Mouse (Mus musculus): ENCODE data around the gene Tceanc2. TPM values are rescaled to one million over a fixed set of nuclear protein-coding genes. Genes with fewer than 3 reads are reported as not detected.

Gene Tceanc2
- total and polyA plus RNA-seq, 3 experiments, result 16.5 to 34.8 (median 24.8) TPM

GRCm38 (mm10) chr4:107208880-107209279 is 30.0 kb upstream of the Tceanc2 start, which contains the start of gene Ldlrad1:
TSS of gene Ldlrad1 (plus strand) at chr4:107209180.
- DNase-seq (ENCODE audit: extremely low read depth), result no peak
- Histone ChIP-seq H3K4me2 (ENCODE audit: insufficient read depth, low read depth, poor library complexity, severe bottlenecking) (no peak within 1 kb of the TSS), H3K9ac (ENCODE audit: insufficient read depth, low read depth) (no peak within 1 kb of the TSS), H3K27ac (ENCODE audit: insufficient read depth, low read depth) (no peak within 1 kb of the TSS), H3K4me3 (replicated peaks in 1 of 3; ENCODE audit: low read depth in 2 of 3, low read length in 2 of 3, poor library complexity in 1 of 3) (no peak within 1 kb of the TSS), H3K4me1 (ENCODE audit: control insufficient read depth in 1 of 2, insufficient read depth in 2 of 2) (peaks cover 7 to 11% of the 10 kb centered on the region in 2 experiments), H3K79me2 (replicated peaks; ENCODE audit: control insufficient read depth, extremely low read depth, insufficient read depth, poor library complexity, severe bottlenecking) (no peaks in the 10 kb centered on the region), H3K9me3 (replicated peaks; ENCODE audit: low read length) (no peaks in the 10 kb centered on the region), H3K27me3 (replicated peaks) (no peaks in the 10 kb centered on the region), H3K36me3 (replicated peaks in 1 of 2; ENCODE audit: control insufficient read depth in 1 of 2, insufficient read depth in 1 of 2, low read length in 1 of 2) (peaks cover 24 to 58% of the 10 kb centered on the region in 2 experiments)
- in situ Hi-C loops (cut with MboI; ENCODE audit: low pct_ligation_motif_present, low pct_unique_long_range_greater_than_20kb, low sequenced_read_pairs) (no loop called here), dilution Hi-C loops (cut with MboI; ENCODE audit: extremely low pct_ligation_motif_present, extremely low pct_unique_long_range_greater_than_20kb, low sequenced_read_pairs) (no loop called here)
- TF ChIP-seq MXI1 (IDR thresholded peaks at IDR 0.05; ENCODE audit: low read depth, low read length), result no peak
- TF ChIP-seq RAD21 (IDR thresholded peaks at IDR 0.05; ENCODE audit: low read depth, low read length), result no peak
- TF ChIP-seq USF1 (IDR thresholded peaks at IDR 0.05; ENCODE audit: low read depth, low read length), result no peak
- no peak for TF ChIP-seq MAFK (IDR thresholded peaks at IDR 0.05; ENCODE audit: insufficient replicate concordance, low read length)
- TF ChIP-seq JUND (conservative IDR thresholded peaks at IDR 0.05; ENCODE audit: low read depth, low read length), result no peak
- no peak for TF ChIP-seq JUN (IDR thresholded peaks at IDR 0.05; ENCODE audit: insufficient read depth, low read depth, low read length)
- TF ChIP-seq TCF12 (IDR thresholded peaks at IDR 0.05; ENCODE audit: low read depth, low read length), result no peak
- TF ChIP-seq CHD2 (IDR thresholded peaks at IDR 0.05; ENCODE audit: low read length), result no peak
- TF ChIP-seq IRF4 (IDR thresholded peaks at IDR 0.05; ENCODE audit: low read depth, low read length), result no peak

DNA sequence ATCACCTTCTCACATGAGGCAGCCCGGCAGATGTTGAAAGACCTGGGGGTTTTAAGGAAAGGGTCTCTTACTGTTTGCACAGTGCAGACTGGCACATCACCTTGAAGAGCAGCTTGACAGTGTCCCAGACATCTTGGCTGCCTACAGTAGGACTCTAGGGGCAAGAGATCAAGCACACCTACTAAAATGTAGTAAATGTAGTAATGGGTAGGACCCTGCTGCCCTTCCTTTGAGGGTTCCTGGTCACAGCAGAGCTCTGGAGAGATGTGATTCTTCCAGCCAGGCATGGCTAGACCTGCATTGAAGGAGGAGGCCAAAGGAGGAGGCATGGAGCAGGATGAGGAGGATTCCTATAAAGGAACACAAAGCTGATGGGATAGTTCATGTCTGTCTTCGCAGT is 28.1 kb upstream of the Tceanc2 start:
- TF ChIP-seq BHLHE40 (IDR thresholded peaks at IDR 0.05; ENCODE audit: low read depth, low read length), result no peak
- H3K9me3 ChIP-seq (replicated peaks; ENCODE audit: low read length), result no peaks in the 10 kb centered on the region

DNA sequence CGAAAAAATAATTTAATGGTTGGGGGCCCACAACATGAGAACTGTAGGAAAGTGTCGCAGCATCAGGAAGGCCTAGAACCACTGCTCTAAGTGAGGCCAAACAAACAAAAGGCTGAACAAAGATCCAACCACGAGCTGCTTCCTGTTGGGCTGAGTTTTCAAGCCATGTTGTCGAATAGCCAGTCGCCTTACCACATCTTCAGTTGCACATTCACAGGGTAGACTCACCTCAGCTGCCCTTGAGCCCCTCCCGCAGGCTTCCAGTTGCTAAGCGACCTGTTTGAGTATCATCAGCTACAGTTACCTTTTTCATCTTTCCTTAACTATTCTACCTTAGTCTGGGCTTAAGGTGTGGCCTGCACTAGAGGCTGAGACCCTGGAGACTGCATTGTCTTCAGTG is 24.1 kb upstream of the Tceanc2 start:
- no peak overlapping the region for H3K9ac ChIP-seq (ENCODE audit: insufficient read depth, low read depth)
- H3K27me3 ChIP-seq (replicated peaks), result no peaks in the 10 kb centered on the region
- TF ChIP-seq MAFK (IDR thresholded peaks at IDR 0.05; ENCODE audit: insufficient replicate concordance, low read length) (no peak), SMC3 (IDR thresholded peaks at IDR 0.05; ENCODE audit: low read depth, low read length) (no peak), ETS1 (conservative IDR thresholded peaks at IDR 0.05; ENCODE audit: low read depth, low read length) (no peak), EP300 (IDR thresholded peaks at IDR 0.05; ENCODE audit: low read length) (no peak), ZNF384 (IDR thresholded peaks at IDR 0.05; ENCODE audit: low read depth, low read length) (no peak), ZMIZ1 (IDR thresholded peaks at IDR 0.05; ENCODE audit: low read depth, low read length) (no peak), POLR2A (IDR thresholded peaks at IDR 0.05; ENCODE audit: low read depth, low read length) (no peak), USF2 (conservative IDR thresholded peaks at IDR 0.05; ENCODE audit: low read depth, low read length) (no peak), E2F4 (IDR thresholded peaks at IDR 0.05; ENCODE audit: insufficient replicate concordance, low read depth, low read length) (no peak), HCFC1 (IDR thresholded peaks at IDR 0.05; ENCODE audit: low read depth, low read length) (no peak)
- H3K4me1 ChIP-seq (ENCODE audit: control insufficient read depth in 1 of 2, insufficient read depth in 2 of 2), result no peaks in the 10 kb centered on the region
- H3K4me2 ChIP-seq (ENCODE audit: insufficient read depth, low read depth, poor library complexity, severe bottlenecking), result no peak overlapping the region
- H3K79me2 ChIP-seq (replicated peaks; ENCODE audit: control insufficient read depth, extremely low read depth, insufficient read depth, poor library complexity, severe bottlenecking), result no peaks in the 10 kb centered on the region
- H3K36me3 ChIP-seq (replicated peaks in 1 of 2; ENCODE audit: control insufficient read depth in 1 of 2, insufficient read depth in 1 of 2, low read length in 1 of 2), result peaks cover 65 to 97% of the 10 kb centered on the region in 2 experiments
- no peaks in the 10 kb centered on the region for H3K9me3 ChIP-seq (replicated peaks; ENCODE audit: low read length)
- H3K4me3 ChIP-seq (replicated peaks in 1 of 3; ENCODE audit: low read depth in 2 of 3, low read length in 2 of 3, poor library complexity in 1 of 3), result no peak overlapping the region
- no peak for DNase-seq (ENCODE audit: extremely low read depth)
- in situ Hi-C loops (cut with MboI; ENCODE audit: low pct_ligation_motif_present, low pct_unique_long_range_greater_than_20kb, low sequenced_read_pairs) (no loop called here), dilution Hi-C loops (cut with MboI; ENCODE audit: extremely low pct_ligation_motif_present, extremely low pct_unique_long_range_greater_than_20kb, low sequenced_read_pairs) (no loop called here)
- H3K27ac ChIP-seq (ENCODE audit: insufficient read depth, low read depth), result no peak overlapping the region

More for the DNA sequence above, 28.1 kb upstream of the Tceanc2 start:
- Histone ChIP-seq H3K27me3 (replicated peaks) (no peaks in the 10 kb centered on the region), H3K4me2 (ENCODE audit: insufficient read depth, low read depth, poor library complexity, severe bottlenecking) (no peak overlapping the region), H3K79me2 (replicated peaks; ENCODE audit: control insufficient read depth, extremely low read depth, insufficient read depth, poor library complexity, severe bottlenecking) (no peaks in the 10 kb centered on the region), H3K9ac (ENCODE audit: insufficient read depth, low read depth) (no peak overlapping the region), H3K27ac (ENCODE audit: insufficient read depth, low read depth) (no peak overlapping the region), H3K4me3 (replicated peaks in 1 of 3; ENCODE audit: low read depth in 2 of 3, low read length in 2 of 3, poor library complexity in 1 of 3) (no peak overlapping the region), H3K36me3 (replicated peaks in 1 of 2; ENCODE audit: control insufficient read depth in 1 of 2, insufficient read depth in 1 of 2, low read length in 1 of 2) (peaks cover 39 to 73% of the 10 kb centered on the region in 2 experiments), H3K4me1 (ENCODE audit: control insufficient read depth in 1 of 2, insufficient read depth in 2 of 2) (no peaks in the 10 kb centered on the region)
- in situ Hi-C loops (cut with MboI; ENCODE audit: low pct_ligation_motif_present, low pct_unique_long_range_greater_than_20kb, low sequenced_read_pairs) (no loop called here), dilution Hi-C loops (cut with MboI; ENCODE audit: extremely low pct_ligation_motif_present, extremely low pct_unique_long_range_greater_than_20kb, low sequenced_read_pairs) (no loop called here)
- no peak for DNase-seq (ENCODE audit: extremely low read depth)

Measured in CH12.LX (cell line).